Mouse (Mus musculus): ENCODE results near the gene Nmnat1.

DNA sequence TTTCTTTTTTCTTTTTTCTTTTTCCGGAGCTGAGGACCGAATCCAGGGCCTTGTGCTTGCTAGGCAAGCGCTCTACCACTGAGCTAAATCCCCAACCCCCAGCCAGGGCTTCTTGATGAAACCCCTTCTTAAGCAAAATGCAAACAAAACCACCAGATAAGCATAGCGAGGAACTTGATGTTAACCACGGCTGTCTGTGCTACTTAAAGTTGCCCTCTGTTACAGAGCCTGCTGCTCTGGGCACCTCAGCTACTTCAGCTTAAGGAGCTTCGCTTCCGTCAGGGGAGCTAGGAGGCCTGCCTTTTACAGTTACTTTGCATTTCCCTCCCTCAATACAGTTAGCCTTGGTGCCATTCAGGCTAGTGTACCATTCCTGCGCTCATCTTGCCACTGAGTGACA lies 13.9 kb upstream of the Nmnat1 start:
- TF ChIP-seq CTCF (IDR thresholded peaks at IDR 0.05; ENCODE audit: low read depth, low read length) = no peak
- TF ChIP-seq POLR2A (IDR thresholded peaks at IDR 0.05; ENCODE audit: borderline replicate concordance, low read depth, low read length) = no peak
